Mouse (Mus musculus): ENCODE measurements around the gene Cadps2. TPM values are rescaled to one million over a fixed set of nuclear protein-coding genes. Genes with fewer than 3 reads are reported as not detected.

Gene Cadps2
- polyA plus RNA-seq, 1 experiment from 2014 or later = 12.4 TPM

DNA sequence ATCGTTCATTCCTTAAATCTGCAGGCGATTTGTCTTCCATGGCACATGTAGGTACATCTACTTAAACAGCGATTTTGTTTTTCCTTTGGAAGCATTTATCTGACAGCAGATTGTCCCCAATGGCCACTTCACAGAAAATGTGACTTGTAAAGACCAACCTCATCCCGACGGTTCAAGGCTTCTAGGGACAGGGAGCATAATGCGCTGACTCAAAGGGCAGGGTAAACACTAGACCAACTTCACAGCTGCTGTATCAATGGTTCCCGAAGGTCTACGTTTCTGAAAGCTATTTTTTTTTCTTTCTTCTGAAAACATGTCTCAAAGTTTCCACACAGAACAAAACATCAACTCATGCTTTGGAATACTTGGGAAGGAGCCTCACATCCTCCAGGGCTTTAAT is 524.3 kb downstream of the Cadps2 start:
- Histone ChIP-seq H3K4me3 (ENCODE audit: low read length) (no peak overlapping the region), H3K9ac (ENCODE audit: low read depth, low read length) (no peak overlapping the region), H3K27me3 (replicated peaks; ENCODE audit: control insufficient read depth, insufficient read depth, low read length) (no peaks in the 10 kb centered on the region), H3K9me3 (ENCODE audit: control insufficient read depth, low read length) (no peaks in the 10 kb centered on the region), H3K4me2 (ENCODE audit: low read length) (no peak overlapping the region), H3K4me1 (ENCODE audit: control insufficient read depth, insufficient read depth, low read depth, low read length) (no peaks in the 10 kb centered on the region), H3K36me3 (ENCODE audit: control insufficient read depth, insufficient read depth, low read length) (no peaks in the 10 kb centered on the region), H3K27ac (ENCODE audit: low read depth, low read length) (no peak overlapping the region)
- 75% methylated on average over 8 of the region's 8 CpGs for WGBS
- ATAC-seq = no peak

DNA sequence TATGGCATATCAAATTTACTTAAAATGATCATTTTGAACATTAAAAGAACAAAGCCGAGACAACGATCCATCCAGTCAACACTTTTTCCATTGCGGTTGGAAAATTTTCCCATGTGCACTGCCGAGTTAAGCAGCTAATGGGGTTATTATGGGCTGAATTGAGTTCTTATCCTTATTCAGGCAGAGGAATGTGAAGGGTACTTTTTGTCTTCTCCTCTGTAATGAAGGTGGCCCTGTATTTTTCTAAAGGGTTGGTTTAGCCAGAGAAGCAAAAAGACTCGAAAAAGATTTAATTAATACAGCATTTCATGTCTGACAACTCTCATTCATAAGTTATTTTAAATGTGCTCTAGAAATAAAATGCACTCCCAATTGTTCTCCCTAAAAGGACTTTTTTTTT is 524.9 kb downstream of the Cadps2 start:
- Histone ChIP-seq H3K36me3 (ENCODE audit: control insufficient read depth, insufficient read depth, low read length) (no peaks in the 10 kb centered on the region), H3K9me3 (ENCODE audit: control insufficient read depth, low read length) (no peaks in the 10 kb centered on the region), H3K27me3 (replicated peaks; ENCODE audit: control insufficient read depth, insufficient read depth, low read length) (no peaks in the 10 kb centered on the region), H3K9ac (ENCODE audit: low read depth, low read length) (no peak overlapping the region), H3K4me2 (ENCODE audit: low read length) (no peak overlapping the region), H3K27ac (ENCODE audit: low read depth, low read length) (no peak overlapping the region), H3K4me1 (ENCODE audit: control insufficient read depth, insufficient read depth, low read depth, low read length) (no peaks in the 10 kb centered on the region), H3K4me3 (ENCODE audit: low read length) (no peak overlapping the region)
- 57% methylated on average over 5 of the region's 5 CpGs for WGBS
- ATAC-seq = no peak

GRCm38 (mm10) chr6:23306046-23306445 is 533.2 kb downstream of the Cadps2 start:
- no peaks in the 10 kb centered on the region for H3K9me3 ChIP-seq (ENCODE audit: control insufficient read depth, low read length)
- H3K36me3 ChIP-seq (ENCODE audit: control insufficient read depth, insufficient read depth, low read length) = no peaks in the 10 kb centered on the region
- no peaks in the 10 kb centered on the region for H3K4me1 ChIP-seq (ENCODE audit: control insufficient read depth, insufficient read depth, low read depth, low read length)
- H3K27ac ChIP-seq (ENCODE audit: low read depth, low read length) = no peak overlapping the region
- ATAC-seq = no peak
- 84% methylated on average over 6 of the region's 6 CpGs for WGBS
- no peak overlapping the region for H3K4me2 ChIP-seq (ENCODE audit: low read length)
- no peak overlapping the region for H3K4me3 ChIP-seq (ENCODE audit: low read length)
- no peak overlapping the region for H3K9ac ChIP-seq (ENCODE audit: low read depth, low read length)
- H3K27me3 ChIP-seq (replicated peaks; ENCODE audit: control insufficient read depth, insufficient read depth, low read length) = no peaks in the 10 kb centered on the region

DNA sequence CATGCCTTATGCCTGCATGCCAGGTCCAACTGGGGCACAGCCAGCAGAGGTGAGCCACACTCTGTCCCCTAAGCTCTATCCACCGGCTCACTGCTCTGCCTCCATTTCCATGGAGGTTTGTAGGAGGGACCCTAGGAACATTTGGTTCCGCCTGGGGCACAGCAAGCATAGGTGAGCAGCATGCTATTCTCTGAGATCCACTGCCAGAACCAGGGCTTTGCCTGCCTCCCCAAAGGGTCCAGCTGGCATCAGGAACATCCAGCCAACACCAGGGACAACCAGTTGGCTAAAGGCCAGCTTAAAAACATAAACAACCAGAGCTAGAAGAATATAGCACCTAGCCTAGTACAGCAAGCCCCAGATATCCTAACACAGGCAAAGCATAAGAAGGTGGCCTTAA is 540.6 kb downstream of the Cadps2 start:
- Histone ChIP-seq H3K27me3 (replicated peaks; ENCODE audit: control insufficient read depth, insufficient read depth, low read length) (no peaks in the 10 kb centered on the region), H3K36me3 (ENCODE audit: control insufficient read depth, insufficient read depth, low read length) (no peaks in the 10 kb centered on the region), H3K9me3 (ENCODE audit: control insufficient read depth, low read length) (no peaks in the 10 kb centered on the region), H3K4me1 (ENCODE audit: control insufficient read depth, insufficient read depth, low read depth, low read length) (no peaks in the 10 kb centered on the region), H3K4me2 (ENCODE audit: low read length) (no peak overlapping the region), H3K4me3 (ENCODE audit: low read length) (no peak overlapping the region), H3K27ac (ENCODE audit: low read depth, low read length) (no peak overlapping the region), H3K9ac (ENCODE audit: low read depth, low read length) (no peak overlapping the region)
- 71% methylated on average over 2 of the region's 2 CpGs for WGBS
- ATAC-seq = no peak

- ATAC-seq = 0 out of 2 replicates have a peak, but pooled peaks have one; percentile 42
- no peaks in the 10 kb centered on the region for H3K9me3 ChIP-seq (ENCODE audit: control insufficient read depth, low read length)
- H3K4me3 ChIP-seq (ENCODE audit: low read length) = no peak overlapping the region
- no peak overlapping the region for H3K27ac ChIP-seq (ENCODE audit: low read depth, low read length)
- 82% methylated on average over 4 of the region's 4 CpGs for WGBS
- no peak overlapping the region for H3K4me2 ChIP-seq (ENCODE audit: low read length)
- no peaks in the 10 kb centered on the region for H3K4me1 ChIP-seq (ENCODE audit: control insufficient read depth, insufficient read depth, low read depth, low read length)
- H3K9ac ChIP-seq (ENCODE audit: low read depth, low read length) = no peak overlapping the region
- no peaks in the 10 kb centered on the region for H3K27me3 ChIP-seq (replicated peaks; ENCODE audit: control insufficient read depth, insufficient read depth, low read length)
- no peaks in the 10 kb centered on the region for H3K36me3 ChIP-seq (ENCODE audit: control insufficient read depth, insufficient read depth, low read length)
Observed at GRCm38 (mm10) chr6:23294685-23295084, 544.5 kb downstream of the Cadps2 start.

DNA sequence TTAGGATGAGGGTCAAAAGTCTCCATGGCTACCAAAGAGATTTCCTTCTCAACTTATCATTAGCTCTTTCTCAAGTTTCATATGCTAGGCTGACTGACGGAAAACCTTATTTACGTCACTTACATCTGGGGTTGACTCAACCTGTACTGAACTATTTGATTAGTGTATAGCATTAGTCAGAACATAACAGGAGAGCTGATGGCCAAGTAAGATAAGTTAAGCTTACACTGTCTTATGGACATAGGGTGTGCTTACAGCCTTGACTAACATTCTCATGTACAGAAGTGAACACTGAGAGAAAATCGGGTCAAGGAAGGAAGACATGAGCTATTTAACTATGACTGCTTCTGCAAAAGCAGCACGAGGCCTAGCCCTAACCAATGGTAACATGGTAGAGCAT is 550.5 kb downstream of the Cadps2 start:
- H3K4me1 ChIP-seq (ENCODE audit: control insufficient read depth, insufficient read depth, low read depth, low read length) = no peaks in the 10 kb centered on the region
- 93% methylated on average over 4 of the region's 4 CpGs for WGBS
- H3K4me3 ChIP-seq (ENCODE audit: low read length) = no peak overlapping the region

GRCm38 (mm10) chr6:23281514-23281820 is 557.8 kb downstream of the Cadps2 start:
- 0 out of 2 replicates have a peak, but pooled peaks cover 3% of the 10 kb centered on the region for H3K4me1 ChIP-seq (ENCODE audit: control insufficient read depth, insufficient read depth, low read depth, low read length)
- 48% methylated on average over 9 of the region's 9 CpGs for WGBS
- no peak overlapping the region for H3K4me3 ChIP-seq (ENCODE audit: low read length)
- no peaks in the 10 kb centered on the region for H3K9me3 ChIP-seq (ENCODE audit: control insufficient read depth, low read length)
- no peak overlapping the region for H3K4me2 ChIP-seq (ENCODE audit: low read length)
- H3K36me3 ChIP-seq (ENCODE audit: control insufficient read depth, insufficient read depth, low read length) = no peaks in the 10 kb centered on the region
- H3K9ac ChIP-seq (ENCODE audit: low read depth, low read length) = no peak overlapping the region
- H3K27ac ChIP-seq (ENCODE audit: low read depth, low read length) = no peak overlapping the region
- H3K27me3 ChIP-seq (replicated peaks; ENCODE audit: control insufficient read depth, insufficient read depth, low read length) = peaks cover 16% of the 10 kb centered on the region
- no peak for ATAC-seq

More for the DNA sequence above, 550.5 kb downstream of the Cadps2 start:
- H3K27me3 ChIP-seq (replicated peaks; ENCODE audit: control insufficient read depth, insufficient read depth, low read length) = no peaks in the 10 kb centered on the region; the same call in 1 of the 2 replicates
- H3K4me2 ChIP-seq (ENCODE audit: low read length) = no peak overlapping the region
- H3K27ac ChIP-seq (ENCODE audit: low read depth, low read length) = no peak overlapping the region
- H3K9ac ChIP-seq (ENCODE audit: low read depth, low read length) = no peak overlapping the region
- no peaks in the 10 kb centered on the region for H3K36me3 ChIP-seq (ENCODE audit: control insufficient read depth, insufficient read depth, low read length)
- no peaks in the 10 kb centered on the region for H3K9me3 ChIP-seq (ENCODE audit: control insufficient read depth, low read length)
- no peak for ATAC-seq

- H3K4me1 ChIP-seq (ENCODE audit: control insufficient read depth, insufficient read depth, low read depth, low read length) = 0 out of 2 replicates have a peak, but pooled peaks cover 3% of the 10 kb centered on the region
- no peaks in the 10 kb centered on the region for H3K36me3 ChIP-seq (ENCODE audit: control insufficient read depth, insufficient read depth, low read length)
- H3K9ac ChIP-seq (ENCODE audit: low read depth, low read length) = no peak overlapping the region
- H3K9me3 ChIP-seq (ENCODE audit: control insufficient read depth, low read length) = no peaks in the 10 kb centered on the region
- H3K4me3 ChIP-seq (ENCODE audit: low read length) = no peak overlapping the region
- H3K4me2 ChIP-seq (ENCODE audit: low read length) = no peak overlapping the region
- 15% methylated on average over 15 of the region's 15 CpGs for WGBS
- peak; percentile 90 for ATAC-seq
- H3K27me3 ChIP-seq (replicated peaks; ENCODE audit: control insufficient read depth, insufficient read depth, low read length) = peaks cover 16% of the 10 kb centered on the region
- H3K27ac ChIP-seq (ENCODE audit: low read depth, low read length) = no peak overlapping the region
Observed at GRCm38 (mm10) chr6:23280811-23281513, 558.3 kb downstream of the Cadps2 start.

GRCm38 (mm10) chr6:23273483-23273882 is 565.7 kb downstream of the Cadps2 start:
- peaks cover 33% of the 10 kb centered on the region for H3K27me3 ChIP-seq (replicated peaks; ENCODE audit: control insufficient read depth, insufficient read depth, low read length)
- no peak overlapping the region for H3K9ac ChIP-seq (ENCODE audit: low read depth, low read length)
- no peak overlapping the region for H3K27ac ChIP-seq (ENCODE audit: low read depth, low read length)
- no peaks in the 10 kb centered on the region for H3K36me3 ChIP-seq (ENCODE audit: control insufficient read depth, insufficient read depth, low read length)
- no peak for ATAC-seq
- WGBS = 25% methylated on average over 4 of the region's 4 CpGs
- H3K4me1 ChIP-seq (ENCODE audit: control insufficient read depth, insufficient read depth, low read depth, low read length) = no peaks in the 10 kb centered on the region; the same call in 1 of the 2 replicates
- no peak overlapping the region for H3K4me2 ChIP-seq (ENCODE audit: low read length)
- no peak overlapping the region for H3K4me3 ChIP-seq (ENCODE audit: low read length)
- no peaks in the 10 kb centered on the region for H3K9me3 ChIP-seq (ENCODE audit: control insufficient read depth, low read length)

All from hindbrain, embryonic 16.5 days (tissue).